Mouse (Mus musculus): ENCODE measurements around the gene Zfp937. TPM values are rescaled to one million over a fixed set of nuclear protein-coding genes. Genes with fewer than 3 reads are reported as not detected.
"Not testable (repeated sequence)": the region's sequence is repeated elsewhere in the genome, so short reads cannot be mapped to it uniquely, and the experiment has no call there.

Zfp937 gene
- total RNA-seq (2021): 10 to 100 TPM; 12.2 to 13.2 TPM

- intact Hi-C loops (cut with DNase I): not testable (repeated sequence)
- peak; percentile 80 for DNase-seq
Observed at GRCm38 (mm10) chr2:150217600-150218362, at the start of gene Zfp937. TSS of gene Zfp937 (plus strand) at chr2:150218073.

GRCm38 (mm10) chr2:150173833-150174232 is 44.0 kb upstream of the Zfp937 start:
- DNase-seq: no peak
- intact Hi-C loops (cut with DNase I): no loop called here

- DNase-seq; intact Hi-C loops (cut with DNase I): not testable (repeated sequence)
Observed at GRCm38 (mm10) chr2:150179579-150179978, 38.3 kb upstream of the Zfp937 start, which contains the start of gene Gm10770. TSS of gene Gm10770 (minus strand) at chr2:150179679.

- DNase-seq; intact Hi-C loops (cut with DNase I): not testable (repeated sequence)
Observed at GRCm38 (mm10) chr2:150181046-150181445, 36.8 kb upstream of the Zfp937 start.

- DNase-seq; intact Hi-C loops (cut with DNase I): not testable (repeated sequence)
Observed at GRCm38 (mm10) chr2:150181570-150181999, 36.3 kb upstream of the Zfp937 start, which contains the start of gene Gm14139. TSS of gene Gm14139 (plus strand) at chr2:150181755.

GRCm38 (mm10) chr2:150218363-150218725 is 471 bp downstream of the Zfp937 start:
- DNase-seq; intact Hi-C loops (cut with DNase I): not testable (repeated sequence)

- intact Hi-C loops (cut with DNase I): not testable (repeated sequence)
Observed at GRCm38 (mm10) chr2:150223263-150223662, 5.4 kb downstream of the Zfp937 start.

GRCm38 (mm10) chr2:150243211-150243610 is 25.3 kb downstream of the Zfp937 start:
- DNase-seq: no peak
- intact Hi-C loops (cut with DNase I): loop anchor here (10.0 kb wide), 1 partner anchor 82 kb away; the partner anchor contains the start of gene Gm10130

More at GRCm38 (mm10) chr2:150223263-150223662, 5.4 kb downstream of the Zfp937 start:
- DNase-seq: not testable (repeated sequence)

GRCm38 (mm10) chr2:150255491-150255890 is 37.6 kb downstream of the Zfp937 start, which contains the start of gene Gm21994:
TSS of gene Gm21994 (minus strand) at chr2:150255591.
- intact Hi-C loops (cut with DNase I); DNase-seq: not testable (repeated sequence)

GRCm38 (mm10) chr2:150256861-150257260 is 39.0 kb downstream of the Zfp937 start:
- intact Hi-C loops (cut with DNase I); DNase-seq: not testable (repeated sequence)

GRCm38 (mm10) chr2:150257291-150257690 is 39.4 kb downstream of the Zfp937 start, which contains the start of gene Gm14124:
TSS of gene Gm14124 (plus strand) at chr2:150257517.
- DNase-seq; intact Hi-C loops (cut with DNase I): not testable (repeated sequence)

Other genes starting within 250 kb of the Zfp937 start
- gene Zfp120, start 81.4 kb upstream of the Zfp937 start, total RNA-seq (2021): 10 to 100 TPM; 10.4 to 10.5 TPM
- gene Gm10770, start 38.4 kb upstream of the Zfp937 start, total RNA-seq (2021): not detected
- not detected for gene Gm14139, start 36.3 kb upstream of the Zfp937 start, total RNA-seq (2021)
- 1 to 10 TPM; 6.6 to 9.8 TPM for gene Gm21994, start 37.5 kb downstream of the Zfp937 start, total RNA-seq (2021)
- under 1 TPM; 0.26 to 0.32 TPM for gene Gm14124, start 39.4 kb downstream of the Zfp937 start, total RNA-seq (2021)
- 1 to 10 TPM in 1 of 2 experiments, not detected in 1; 3.5 TPM for gene Gm10130, start 105.6 kb downstream of the Zfp937 start, total RNA-seq (2021)
- gene 3300002I08Rik, start 144.7 kb downstream of the Zfp937 start, total RNA-seq (2021): 10 to 100 TPM; 11.1 to 12.6 TPM
- 1 to 10 TPM; 9.0 to 9.7 TPM for gene Zfp442, start 233.4 kb downstream of the Zfp937 start, total RNA-seq (2021)